Mouse (Mus musculus): ENCODE data around the gene Mrgpra9.

- TF ChIP-seq POLR2A (IDR thresholded peaks at IDR 0.05; ENCODE audit: insufficient read depth, low read depth, low read length), result no peak
- no peak for TF ChIP-seq CTCF (IDR thresholded peaks at IDR 0.05; ENCODE audit: insufficient read depth, low read depth, low read length)
Observed at GRCm38 (mm10) chr7:47195271-47195670, 57.4 kb downstream of the Mrgpra9 start.

All from olfactory bulb, adult 2 months (tissue).